Mouse (Mus musculus) heart, adult 2 months (tissue): ENCODE data around the gene Rnf114. TPM values are rescaled to one million over a fixed set of nuclear protein-coding genes. Genes with fewer than 3 reads are reported as not detected.
A peak's percentile ranks its signal among the peaks of the same experiment; 100 is the strongest.

Source experiments
- DNase-seq, 2 experiments: peaks; one replicate each; pipeline ENCODE4 v3.0.0; 2021
- H3K27ac ChIP-seq: fragments of 200-600 bp; 2 replicates; pipeline ENCODE4 v1.8.1; 2022
- H3K27me3 ChIP-seq: fragments of 200-500 bp; 2 replicates; pipeline ENCODE4 v1.6.1; 2012; ENCODE audit warnings: mild to moderate bottlenecking, low read length, inconsistent platforms, mixed read lengths; ENCODE audit not compliant: control insufficient read depth, insufficient read depth
- H3K36me3 ChIP-seq: fragments of 200-500 bp; 2 replicates; pipeline ENCODE4 v1.6.1; 2012; ENCODE audit warnings: low read length, inconsistent platforms; ENCODE audit not compliant: control insufficient read depth, insufficient read depth
- H3K4me1 ChIP-seq: fragments of 200-500 bp; 2 replicates; pipeline ENCODE4 v1.6.1; 2011; ENCODE audit warnings: low read length; ENCODE audit not compliant: control insufficient read depth, insufficient read depth
- H3K4me3 ChIP-seq: fragments of 200-600 bp; 2 replicates; pipeline ENCODE4 v1.8.1; 2022
- H3K79me2 ChIP-seq: fragments of 200-500 bp; replicated peaks from 2 replicates; pipeline ENCODE4 v1.6.1; 2012; ENCODE audit warnings: mild to moderate bottlenecking, inconsistent platforms, low read length, moderate library complexity, mixed read lengths; ENCODE audit not compliant: control insufficient read depth, insufficient read depth
- H3K9ac ChIP-seq: fragments of 200-500 bp; 2 replicates; pipeline ENCODE4 v1.6.1; 2012; ENCODE audit warnings: low read depth, mild to moderate bottlenecking, control low read depth, inconsistent platforms, low read length, mixed read lengths
- CTCF ChIP-seq: fragments of 200-600 bp; IDR thresholded peaks from 2 replicates; pipeline ENCODE4 v1.8.1; 2022; ENCODE audit warnings: antibody characterized with exemption, mild to moderate bottlenecking, moderate library complexity
- EP300 ChIP-seq: fragments of 200-500 bp; IDR thresholded peaks from 2 replicates; pipeline ENCODE4 v1.6.1; 2011; ENCODE audit warnings: low read depth, low read length, control low read depth; ENCODE audit not compliant: insufficient read depth
- POLR2A ChIP-seq: fragments of 200-500 bp; IDR thresholded peaks from 2 replicates; pipeline ENCODE4 v1.6.1; 2011; ENCODE audit warnings: mild to moderate bottlenecking, low read depth, low read length, control low read depth; ENCODE audit not compliant: insufficient read depth
- WGBS: fragments of 180-500 bp; shearing (Covaris S2); methylation state at CpG from one replicate; pipeline ENCODE4 v1.1.7; 2018; 5-methylcytosine and 5-hydroxymethylcytosine counted together
- intact Hi-C: fragments of 180-260 bp; cut with DNase I; formaldehyde crosslinking; loops from one replicate; pipeline ENCODE4 v1.15.1; 2025
- polyA plus RNA-seq: library from polyadenylated mRNA; depleted of rRNA; stranded (reverse); fragments of >200 nt; gene quantifications from 2 replicates; pipeline ENCODE4 v1.2.3, GENCODE M21; 2012
- total RNA-seq, 2 experiments: library from RNA; stranded (reverse); gene quantifications; 2 replicates each; pipeline ENCODE4 v1.2.3; 2021

Rnf114 gene
- total and polyA plus RNA-seq, 3 experiments, result 60.4 to 96.3 (median 76.7) TPM

GRCm38 (mm10) chr2:167548961-167549360 is 56.5 kb downstream of the Rnf114 start:
- Histone ChIP-seq H3K27me3 (no peaks in the 10 kb centered on the region), H3K79me2 (no peaks in the 10 kb centered on the region), H3K27ac (no peak overlapping the region), H3K36me3 (no peaks in the 10 kb centered on the region), H3K4me3 (no peak overlapping the region), H3K4me1 (peaks cover 6% of the 10 kb centered on the region), H3K9ac (no peak overlapping the region)
- no peak for DNase-seq
- 80% methylated on average over 7 of the region's 7 CpGs for WGBS
- no peak for TF ChIP-seq POLR2A
- no peak for TF ChIP-seq EP300
- TF ChIP-seq CTCF, result no peak
- intact Hi-C loops, result no loop called here

GRCm38 (mm10) chr2:167550341-167550854 is 58.0 kb downstream of the Rnf114 start:
- no peaks in the 10 kb centered on the region for H3K79me2 ChIP-seq
- DNase-seq, result no peak
- H3K4me3 ChIP-seq, result no peak overlapping the region
- 77% methylated on average over 8 of the region's 8 CpGs for WGBS
- intact Hi-C loops, result no loop called here
- no peaks in the 10 kb centered on the region for H3K36me3 ChIP-seq
- no peak overlapping the region for H3K27ac ChIP-seq
- H3K9ac ChIP-seq, result no peak overlapping the region
- TF ChIP-seq EP300 (no peak), POLR2A (no peak), CTCF (no peak)
- H3K27me3 ChIP-seq, result no peaks in the 10 kb centered on the region
- H3K4me1 ChIP-seq, result peaks cover 6% of the 10 kb centered on the region

- no peaks in the 10 kb centered on the region for H3K36me3 ChIP-seq
- no peak for DNase-seq
- H3K4me3 ChIP-seq, result no peak overlapping the region
- no peaks in the 10 kb centered on the region for H3K79me2 ChIP-seq
- TF ChIP-seq CTCF (no peak), POLR2A (no peak), EP300 (no peak)
- H3K4me1 ChIP-seq, result peaks cover 3% of the 10 kb centered on the region
- no peak overlapping the region for H3K9ac ChIP-seq
- intact Hi-C loops, result no loop called here
- 83% methylated on average over 8 of the region's 8 CpGs for WGBS
- H3K27me3 ChIP-seq, result no peaks in the 10 kb centered on the region
- H3K27ac ChIP-seq, result no peak overlapping the region
These were observed 59.0 kb downstream of the Rnf114 start for GRCm38 (mm10) chr2:167551342-167551920.

GRCm38 (mm10) chr2:167552292-167552691 is 59.8 kb downstream of the Rnf114 start:
- Histone ChIP-seq H3K9ac (no peak overlapping the region), H3K79me2 (no peaks in the 10 kb centered on the region), H3K36me3 (no peaks in the 10 kb centered on the region), H3K4me1 (no peaks in the 10 kb centered on the region; the same call in 1 of the 2 replicates), H3K27ac (peak overlapping the region; percentile 40), H3K27me3 (no peaks in the 10 kb centered on the region), H3K4me3 (no peak overlapping the region)
- WGBS, result 56% methylated on average over 4 of the region's 4 CpGs
- DNase-seq, result no peak
- TF ChIP-seq EP300 (no peak), POLR2A (no peak), CTCF (no peak)
- intact Hi-C loops, result no loop called here

- Histone ChIP-seq H3K4me1 (no peaks in the 10 kb centered on the region; the same call in 1 of the 2 replicates), H3K36me3 (no peaks in the 10 kb centered on the region), H3K79me2 (no peaks in the 10 kb centered on the region), H3K27ac (peak overlapping the region; percentile 40), H3K9ac (no peak overlapping the region), H3K4me3 (no peak overlapping the region), H3K27me3 (no peaks in the 10 kb centered on the region)
- peak; percentile 52 to 68 for DNase-seq
- WGBS, result 40% methylated on average over 11 of the region's 11 CpGs
- TF ChIP-seq EP300 (0 out of 2 replicates have a peak, but pooled peaks have one; percentile 8), CTCF (no peak), POLR2A (no peak)
- intact Hi-C loops, result no loop called here
These were observed 60.5 kb downstream of the Rnf114 start for GRCm38 (mm10) chr2:167552927-167553402.

- Histone ChIP-seq H3K79me2 (no peaks in the 10 kb centered on the region), H3K4me3 (no peak overlapping the region), H3K36me3 (no peaks in the 10 kb centered on the region), H3K27ac (no peak overlapping the region), H3K27me3 (no peaks in the 10 kb centered on the region), H3K9ac (no peak overlapping the region), H3K4me1 (no peaks in the 10 kb centered on the region; the same call in 1 of the 2 replicates)
- intact Hi-C loops, result no loop called here
- TF ChIP-seq EP300 (no peak), POLR2A (no peak), CTCF (no peak)
- no peak for DNase-seq
- WGBS, result 74% methylated on average over 5 of the region's 5 CpGs
These were observed 63.3 kb downstream of the Rnf114 start for GRCm38 (mm10) chr2:167555766-167556165.
